Mouse (Mus musculus): ENCODE measurements around the gene Apeh. TPM values are rescaled to one million over a fixed set of nuclear protein-coding genes. Genes with fewer than 3 reads are reported as not detected.

The Apeh gene
- polyA plus RNA-seq, 1 experiment from 2014 or later: 47.9 TPM

DNA sequence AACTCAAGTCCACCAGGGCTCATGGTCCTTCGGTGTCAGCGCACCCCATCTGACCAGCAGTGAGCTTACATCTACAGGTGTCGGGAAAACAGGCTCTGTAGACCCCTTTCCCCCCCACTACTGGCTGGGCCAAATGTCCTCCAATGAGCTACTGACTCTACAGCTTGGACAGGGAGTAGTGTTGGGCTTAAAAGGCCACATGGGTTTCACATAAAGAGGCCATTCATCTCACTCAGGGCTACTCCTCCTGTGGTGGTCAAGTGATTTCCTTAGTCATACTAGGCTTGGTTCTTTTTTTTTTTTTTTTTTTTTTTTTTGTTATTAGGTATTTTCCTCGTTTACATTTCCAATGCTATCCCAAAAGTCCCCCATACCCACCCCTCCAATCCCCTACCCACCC is 29.5 kb upstream of the Apeh start:
- H3K4me3 ChIP-seq (ENCODE audit: low read depth, low read length): no peak overlapping the region
- no peak overlapping the region for H3K27ac ChIP-seq (ENCODE audit: low read depth, low read length)
- peaks cover 14% of the 10 kb centered on the region for H3K36me3 ChIP-seq (ENCODE audit: control insufficient read depth, insufficient read depth, low read length)
- no peaks in the 10 kb centered on the region for H3K27me3 ChIP-seq (ENCODE audit: control insufficient read depth, insufficient read depth, low read length)
- no peak for ATAC-seq (ENCODE audit: low read depth)
- H3K9me3 ChIP-seq (ENCODE audit: control insufficient read depth, low read length): no peaks in the 10 kb centered on the region
- H3K4me1 ChIP-seq (ENCODE audit: control insufficient read depth, insufficient read depth, low read length): no peaks in the 10 kb centered on the region
- WGBS: 91% methylated on average over 4 of the region's 4 CpGs
- H3K9ac ChIP-seq (replicated peaks; ENCODE audit: low read depth, low read length): no peak overlapping the region
- H3K4me2 ChIP-seq (ENCODE audit: low read depth, low read length): no peak overlapping the region

DNA sequence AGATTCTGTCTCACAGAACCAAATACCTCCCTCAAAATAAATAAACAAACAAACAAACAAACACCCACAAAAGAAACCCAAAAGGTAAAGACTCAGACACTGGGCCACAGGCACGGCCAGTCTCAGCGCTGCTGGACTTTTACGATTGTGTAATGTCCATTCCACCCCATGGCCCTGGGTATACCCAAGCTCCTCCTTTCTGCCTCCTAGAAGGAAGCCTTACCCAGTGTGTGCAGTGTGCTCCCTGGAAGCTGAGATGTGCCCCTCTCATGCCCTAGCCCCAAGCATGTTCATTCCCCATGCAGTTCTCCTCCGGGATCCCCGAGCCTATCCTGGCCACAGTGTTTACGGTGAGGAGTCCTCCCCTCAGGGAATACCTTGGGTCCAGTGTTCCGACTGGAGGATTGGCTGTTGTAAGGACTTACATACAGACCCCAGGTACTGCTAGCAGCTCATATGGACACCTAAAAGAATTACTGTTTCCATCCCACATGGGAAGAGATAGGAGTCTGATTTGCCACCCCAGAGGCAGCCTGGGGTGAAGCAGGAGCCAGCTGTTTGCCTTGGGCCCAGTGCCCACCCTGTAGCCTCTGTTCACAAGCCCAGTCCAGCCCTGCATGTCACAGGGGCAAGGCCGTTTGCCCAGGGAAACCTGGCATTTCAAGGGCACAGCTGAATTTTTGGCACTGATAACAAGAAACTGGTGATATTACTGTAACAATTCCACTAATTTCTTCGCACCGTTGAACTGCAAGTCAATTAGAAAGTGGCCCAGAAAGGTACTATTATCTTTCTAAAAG is 27.0 kb upstream of the Apeh start:
- H3K4me2 ChIP-seq (ENCODE audit: low read depth, low read length): no peak overlapping the region
- no peaks in the 10 kb centered on the region for H3K9me3 ChIP-seq (ENCODE audit: control insufficient read depth, low read length)
- no peak overlapping the region for H3K4me3 ChIP-seq (ENCODE audit: low read depth, low read length)
- H3K36me3 ChIP-seq (ENCODE audit: control insufficient read depth, insufficient read depth, low read length): peaks cover 14% of the 10 kb centered on the region
- no peak overlapping the region for H3K27ac ChIP-seq (ENCODE audit: low read depth, low read length)
- H3K27me3 ChIP-seq (ENCODE audit: control insufficient read depth, insufficient read depth, low read length): no peaks in the 10 kb centered on the region
- 85% methylated on average over 10 of the region's 10 CpGs for WGBS
- no peaks in the 10 kb centered on the region for H3K4me1 ChIP-seq (ENCODE audit: control insufficient read depth, insufficient read depth, low read length)
- H3K9ac ChIP-seq (replicated peaks; ENCODE audit: low read depth, low read length): no peak overlapping the region
- ATAC-seq (ENCODE audit: low read depth): no peak

DNA sequence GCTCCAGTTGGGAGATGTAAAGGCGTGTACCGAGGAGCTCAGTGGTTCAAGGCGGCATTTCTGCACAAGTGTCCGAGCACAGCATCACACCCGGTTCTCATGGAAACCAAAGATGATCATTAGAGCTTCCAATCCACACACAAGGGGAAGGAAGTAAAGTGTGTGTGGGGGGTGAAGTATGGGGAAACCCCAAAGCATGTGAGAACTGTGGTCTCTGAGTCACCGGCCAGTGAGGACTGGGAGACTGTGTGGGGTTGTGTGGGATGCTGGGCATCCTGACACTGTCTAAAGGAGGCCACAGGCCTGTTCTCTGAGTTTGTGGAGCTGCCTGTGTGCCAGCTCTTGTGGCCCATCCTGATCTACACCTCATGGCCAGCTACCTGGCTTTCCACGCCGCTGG is 26.3 kb upstream of the Apeh start:
- peaks cover 15% of the 10 kb centered on the region for H3K36me3 ChIP-seq (ENCODE audit: control insufficient read depth, insufficient read depth, low read length)
- H3K27me3 ChIP-seq (ENCODE audit: control insufficient read depth, insufficient read depth, low read length): no peaks in the 10 kb centered on the region
- WGBS: 91% methylated on average over 8 of the region's 8 CpGs
- no peak overlapping the region for H3K9ac ChIP-seq (replicated peaks; ENCODE audit: low read depth, low read length)
- ATAC-seq (ENCODE audit: low read depth): no peak
- no peak overlapping the region for H3K4me3 ChIP-seq (ENCODE audit: low read depth, low read length)
- no peak overlapping the region for H3K4me2 ChIP-seq (ENCODE audit: low read depth, low read length)
- H3K27ac ChIP-seq (ENCODE audit: low read depth, low read length): no peak overlapping the region
- no peaks in the 10 kb centered on the region for H3K9me3 ChIP-seq (ENCODE audit: control insufficient read depth, low read length)
- no peaks in the 10 kb centered on the region for H3K4me1 ChIP-seq (ENCODE audit: control insufficient read depth, insufficient read depth, low read length)

DNA sequence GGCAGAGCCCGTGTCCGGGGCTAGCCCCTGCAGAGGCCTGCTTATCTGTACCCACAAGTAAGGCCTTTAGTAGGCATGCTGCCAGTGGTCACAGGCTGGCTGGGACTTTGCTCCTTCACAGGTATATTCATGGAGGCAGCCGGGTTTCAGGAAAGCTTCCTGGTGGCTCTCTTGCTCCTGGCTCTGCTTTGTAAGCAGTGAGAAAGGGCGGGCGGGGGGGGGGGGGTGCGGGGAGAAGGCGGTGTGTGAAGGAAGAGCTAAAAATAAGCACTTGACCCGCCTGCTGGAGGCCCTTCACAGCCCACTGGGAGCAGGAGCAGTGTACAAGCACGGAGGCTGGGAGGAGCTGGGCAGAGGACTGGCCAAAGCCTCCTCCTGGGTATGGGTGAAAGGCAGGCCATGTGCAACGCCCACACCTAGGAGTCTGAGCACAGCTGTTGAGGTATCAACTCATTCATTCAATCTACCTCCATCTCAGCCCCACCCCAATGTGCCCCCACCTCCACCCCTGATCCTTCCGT is 25.5 kb upstream of the Apeh start:
- Histone ChIP-seq H3K9me3 (ENCODE audit: control insufficient read depth, low read length) (no peaks in the 10 kb centered on the region), H3K27ac (ENCODE audit: low read depth, low read length) (no peak overlapping the region), H3K4me2 (ENCODE audit: low read depth, low read length) (no peak overlapping the region), H3K36me3 (ENCODE audit: control insufficient read depth, insufficient read depth, low read length) (peaks cover 21% of the 10 kb centered on the region), H3K4me1 (ENCODE audit: control insufficient read depth, insufficient read depth, low read length) (no peaks in the 10 kb centered on the region), H3K27me3 (ENCODE audit: control insufficient read depth, insufficient read depth, low read length) (no peaks in the 10 kb centered on the region), H3K4me3 (ENCODE audit: low read depth, low read length) (no peak overlapping the region), H3K9ac (replicated peaks; ENCODE audit: low read depth, low read length) (no peak overlapping the region)
- 61% methylated on average over 11 of the region's 11 CpGs for WGBS
- ATAC-seq (ENCODE audit: low read depth): no peak

DNA sequence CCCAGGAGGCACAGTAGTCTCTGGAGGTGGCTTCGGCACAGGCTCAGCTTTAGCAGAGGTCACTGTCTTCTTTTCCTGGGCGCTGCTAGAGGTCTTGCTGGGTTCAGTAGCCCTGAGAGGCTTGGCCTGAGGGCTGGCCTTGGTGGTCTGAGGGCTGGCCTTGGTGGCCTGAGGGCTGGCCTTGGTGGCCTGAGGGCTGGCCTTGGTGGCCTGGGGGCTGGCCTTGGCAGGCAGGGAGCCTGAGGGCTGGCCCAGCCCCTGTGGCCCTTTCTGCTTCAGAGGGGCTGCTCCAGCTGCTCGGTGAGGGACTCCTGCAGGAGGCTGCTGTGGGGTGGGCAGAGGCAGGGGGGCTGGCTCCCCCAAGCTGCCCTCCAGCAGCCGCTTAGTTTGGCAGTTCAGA is 22.7 kb upstream of the Apeh start:
- H3K27me3 ChIP-seq (ENCODE audit: control insufficient read depth, insufficient read depth, low read length): no peaks in the 10 kb centered on the region
- no peaks in the 10 kb centered on the region for H3K4me1 ChIP-seq (ENCODE audit: control insufficient read depth, insufficient read depth, low read length)
- H3K9ac ChIP-seq (replicated peaks; ENCODE audit: low read depth, low read length): no peak overlapping the region
- H3K4me3 ChIP-seq (ENCODE audit: low read depth, low read length): no peak overlapping the region
- no peak overlapping the region for H3K27ac ChIP-seq (ENCODE audit: low read depth, low read length)
- ATAC-seq (ENCODE audit: low read depth): no peak
- H3K4me2 ChIP-seq (ENCODE audit: low read depth, low read length): no peak overlapping the region
- no peaks in the 10 kb centered on the region for H3K9me3 ChIP-seq (ENCODE audit: control insufficient read depth, low read length)
- H3K36me3 ChIP-seq (ENCODE audit: control insufficient read depth, insufficient read depth, low read length): peaks cover 21% of the 10 kb centered on the region
- WGBS: 71% methylated on average over 4 of the region's 4 CpGs

DNA sequence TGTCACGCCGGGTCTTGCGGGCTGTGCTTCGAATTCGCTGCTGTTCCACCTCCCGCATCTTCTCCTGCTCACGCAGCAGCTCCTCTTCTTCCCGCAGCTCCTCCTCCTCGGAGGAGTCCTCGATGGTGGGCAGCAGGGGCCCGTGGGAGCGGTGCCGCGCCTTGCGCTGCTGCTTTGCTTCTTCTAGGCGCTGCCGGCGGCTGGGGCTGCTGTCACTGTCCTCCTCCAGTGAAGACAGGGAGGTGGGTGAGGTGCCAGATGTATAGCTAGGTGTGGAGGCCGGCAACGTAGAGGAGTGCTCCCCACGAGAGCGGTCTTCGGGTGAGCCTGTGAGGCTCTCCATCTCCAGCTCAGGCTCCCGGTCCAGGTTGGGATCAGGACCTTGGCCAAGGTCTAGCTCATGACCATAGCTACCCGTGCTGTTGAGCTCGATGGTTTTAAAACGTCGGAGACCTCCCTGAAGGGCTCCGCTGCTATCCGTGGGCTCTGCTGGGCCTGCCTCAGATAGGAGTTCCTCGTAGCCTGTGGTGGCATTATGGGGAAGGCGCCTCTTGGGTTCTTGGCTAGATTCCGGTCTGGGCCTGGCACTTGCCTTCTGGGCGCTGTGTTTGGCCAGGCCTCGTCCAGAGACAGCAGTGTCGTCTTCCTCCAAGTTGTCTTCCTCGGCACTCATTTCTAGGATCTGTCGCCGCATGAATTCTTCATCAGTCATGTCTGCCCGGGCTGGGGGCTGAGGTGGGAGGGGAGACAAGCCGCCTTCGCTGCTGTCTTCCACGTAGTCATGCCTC is 21.1 kb upstream of the Apeh start:
- H3K27me3 ChIP-seq (ENCODE audit: control insufficient read depth, insufficient read depth, low read length): no peaks in the 10 kb centered on the region
- peaks cover 31% of the 10 kb centered on the region for H3K36me3 ChIP-seq (ENCODE audit: control insufficient read depth, insufficient read depth, low read length)
- no peak overlapping the region for H3K4me2 ChIP-seq (ENCODE audit: low read depth, low read length)
- no peak for ATAC-seq (ENCODE audit: low read depth)
- 72% methylated on average over 43 of the region's 43 CpGs for WGBS
- no peak overlapping the region for H3K4me3 ChIP-seq (ENCODE audit: low read depth, low read length)
- H3K4me1 ChIP-seq (ENCODE audit: control insufficient read depth, insufficient read depth, low read length): no peaks in the 10 kb centered on the region
- no peak overlapping the region for H3K9ac ChIP-seq (replicated peaks; ENCODE audit: low read depth, low read length)
- H3K9me3 ChIP-seq (ENCODE audit: control insufficient read depth, low read length): no peaks in the 10 kb centered on the region
- no peak overlapping the region for H3K27ac ChIP-seq (ENCODE audit: low read depth, low read length)

DNA sequence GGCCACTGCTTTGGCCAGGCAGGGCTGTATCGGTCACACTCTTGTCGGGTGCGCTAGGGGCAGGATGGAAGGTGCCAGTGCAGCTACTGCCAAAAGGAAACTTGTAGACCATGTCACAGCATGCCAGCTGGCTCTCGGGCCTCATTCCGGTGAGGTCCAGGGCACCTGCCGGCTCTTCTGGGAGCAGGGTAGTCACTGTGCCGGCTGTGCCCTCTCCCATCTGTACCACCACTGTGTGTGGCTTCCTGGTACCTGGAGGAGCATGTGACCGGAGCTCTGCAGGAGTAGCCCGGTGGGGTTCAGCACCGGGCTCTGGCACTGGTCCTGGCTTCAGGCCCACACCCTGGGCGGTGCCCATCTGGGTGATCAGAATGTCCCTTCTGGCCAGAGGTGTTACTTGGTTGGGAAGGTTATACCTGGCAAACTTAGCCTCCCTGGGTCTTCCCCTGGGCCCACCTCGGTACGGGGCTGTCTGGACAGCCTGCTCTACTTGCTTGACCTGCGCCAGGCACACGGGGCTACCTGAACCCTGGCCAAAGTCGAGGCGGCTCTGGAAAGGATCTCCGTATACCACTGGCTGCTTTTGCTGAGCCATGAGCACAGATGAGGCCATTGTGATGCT is 18.4 kb upstream of the Apeh start:
- Histone ChIP-seq H3K9ac (replicated peaks; ENCODE audit: low read depth, low read length) (no peak overlapping the region), H3K36me3 (ENCODE audit: control insufficient read depth, insufficient read depth, low read length) (peaks cover 39% of the 10 kb centered on the region), H3K4me2 (ENCODE audit: low read depth, low read length) (no peak overlapping the region), H3K27ac (ENCODE audit: low read depth, low read length) (no peak overlapping the region), H3K4me1 (ENCODE audit: control insufficient read depth, insufficient read depth, low read length) (no peaks in the 10 kb centered on the region), H3K4me3 (ENCODE audit: low read depth, low read length) (no peak overlapping the region), H3K27me3 (ENCODE audit: control insufficient read depth, insufficient read depth, low read length) (no peaks in the 10 kb centered on the region), H3K9me3 (ENCODE audit: control insufficient read depth, low read length) (no peaks in the 10 kb centered on the region)
- WGBS: 94% methylated on average over 18 of the region's 18 CpGs
- ATAC-seq (ENCODE audit: low read depth): no peak

DNA sequence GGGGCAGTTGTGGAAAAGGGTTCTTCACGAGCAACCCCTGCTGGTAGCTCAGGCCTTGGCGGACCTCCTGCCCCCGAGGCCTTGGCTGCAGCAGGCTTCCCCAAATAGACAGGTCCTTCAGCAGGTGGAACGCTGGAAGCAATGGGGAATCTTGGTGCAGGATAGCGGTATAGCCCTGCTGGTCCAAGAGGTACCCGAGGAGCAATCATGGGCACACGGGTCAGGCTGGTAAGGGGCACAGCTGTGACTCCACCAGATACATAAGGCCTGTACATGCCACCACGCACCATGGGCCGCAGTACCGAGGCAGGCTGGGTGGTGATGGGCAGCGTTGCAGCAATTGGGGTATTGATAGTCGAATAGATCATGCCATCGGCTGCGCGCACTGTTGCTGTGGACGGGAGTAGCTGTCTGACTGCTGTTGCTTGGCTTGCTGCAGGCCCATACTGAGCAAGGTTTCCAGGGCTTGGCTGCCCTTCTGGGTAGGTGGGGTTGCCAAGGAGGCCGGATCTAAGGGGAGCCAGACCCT is 17.3 kb upstream of the Apeh start:
- WGBS: 74% methylated on average over 17 of the region's 17 CpGs
- ATAC-seq (ENCODE audit: low read depth): no peak
- no peak overlapping the region for H3K27ac ChIP-seq (ENCODE audit: low read depth, low read length)
- no peaks in the 10 kb centered on the region for H3K9me3 ChIP-seq (ENCODE audit: control insufficient read depth, low read length)
- H3K9ac ChIP-seq (replicated peaks; ENCODE audit: low read depth, low read length): peak overlapping the region; percentile 25; the same call in 1 of the 2 replicates
- peaks cover 39% of the 10 kb centered on the region for H3K36me3 ChIP-seq (ENCODE audit: control insufficient read depth, insufficient read depth, low read length)
- H3K4me2 ChIP-seq (ENCODE audit: low read depth, low read length): peak overlapping the region; percentile 34; the same call in 1 of the 2 replicates
- H3K4me3 ChIP-seq (ENCODE audit: low read depth, low read length): no peak overlapping the region
- no peaks in the 10 kb centered on the region for H3K4me1 ChIP-seq (ENCODE audit: control insufficient read depth, insufficient read depth, low read length)
- no peaks in the 10 kb centered on the region for H3K27me3 ChIP-seq (ENCODE audit: control insufficient read depth, insufficient read depth, low read length)
